Mouse (Mus musculus): ENCODE results near the gene Cav3.

The Cav3 gene

DNA sequence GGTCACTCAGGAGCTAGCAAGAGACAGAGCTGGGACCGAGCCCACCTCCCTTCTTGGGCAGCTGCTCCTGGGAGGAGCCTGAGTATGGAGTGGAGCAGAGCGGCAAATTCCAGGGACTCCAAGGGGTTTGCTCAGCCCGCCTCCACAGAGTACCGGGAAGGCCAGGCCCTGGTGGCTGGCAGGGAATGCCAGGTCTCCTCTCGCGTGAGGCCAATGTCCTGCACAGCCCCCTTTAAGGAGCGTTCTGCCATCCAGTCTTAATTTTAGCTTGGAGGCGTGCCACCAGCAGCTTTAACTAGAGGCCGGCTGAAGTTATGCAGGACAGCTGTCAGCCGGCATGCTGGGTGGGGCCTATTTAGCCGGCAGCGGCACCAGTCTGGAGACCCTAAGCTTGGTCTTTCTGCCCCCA lies at the start of gene Cav3:
TSS of gene Cav3 (plus strand) at position 165 of the 409 bp plus-strand sequence.
- DNase-seq: no peak

DNA sequence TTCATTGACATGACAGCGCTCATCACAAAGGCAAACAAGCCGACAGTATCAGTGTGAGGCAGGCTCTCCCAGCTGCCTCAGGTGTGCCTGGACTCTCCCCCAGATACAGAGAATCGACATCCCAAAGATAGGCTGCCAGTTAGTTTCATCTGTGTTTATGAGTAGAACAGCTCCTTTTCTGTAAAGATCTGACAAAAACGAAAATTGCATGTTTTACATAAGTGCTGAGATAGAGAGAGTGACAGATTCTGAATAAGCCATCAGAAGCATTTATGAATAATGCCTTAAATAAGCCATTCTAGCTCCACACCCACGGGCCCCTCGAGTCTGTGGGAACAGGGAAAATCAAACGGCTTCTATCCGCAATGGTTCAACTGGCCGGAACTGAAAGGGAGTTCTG lies 40.0 kb upstream of the Cav3 start:
- DNase-seq: no peak

GRCm38 (mm10) chr6:112420883-112421282 lies 38.4 kb upstream of the Cav3 start:
- no peak for DNase-seq

- no peak for DNase-seq
Measured at GRCm38 (mm10) chr6:112423746-112424501, 35.4 kb upstream of the Cav3 start.

- DNase-seq: no peak
Measured at GRCm38 (mm10) chr6:112426018-112426732, 33.1 kb upstream of the Cav3 start.

DNA sequence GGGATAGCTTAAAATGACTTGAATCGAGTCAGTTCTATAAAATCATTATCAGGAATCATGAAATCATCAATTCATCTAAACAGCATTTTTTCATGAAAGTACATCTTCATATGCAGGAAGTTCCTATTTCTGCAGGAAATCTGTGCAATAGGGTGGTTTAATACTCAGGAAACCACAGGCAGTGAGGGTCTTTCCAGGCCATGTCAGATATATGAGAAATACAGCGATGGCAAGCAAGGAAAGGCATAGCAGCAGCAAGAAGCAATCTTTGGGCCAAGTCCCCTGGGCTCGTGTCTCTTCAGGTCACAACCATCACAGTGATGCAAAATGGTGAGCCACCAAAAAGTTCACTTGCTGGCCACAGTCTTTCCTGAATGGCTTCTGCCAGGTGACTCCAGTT lies 13.6 kb upstream of the Cav3 start:
- DNase-seq: no peak

- no peak for DNase-seq
Measured at GRCm38 (mm10) chr6:112461459-112461858, 2.2 kb downstream of the Cav3 start.

GRCm38 (mm10) chr6:112463331-112463730 lies 4.0 kb downstream of the Cav3 start:
- DNase-seq: no peak

DNA sequence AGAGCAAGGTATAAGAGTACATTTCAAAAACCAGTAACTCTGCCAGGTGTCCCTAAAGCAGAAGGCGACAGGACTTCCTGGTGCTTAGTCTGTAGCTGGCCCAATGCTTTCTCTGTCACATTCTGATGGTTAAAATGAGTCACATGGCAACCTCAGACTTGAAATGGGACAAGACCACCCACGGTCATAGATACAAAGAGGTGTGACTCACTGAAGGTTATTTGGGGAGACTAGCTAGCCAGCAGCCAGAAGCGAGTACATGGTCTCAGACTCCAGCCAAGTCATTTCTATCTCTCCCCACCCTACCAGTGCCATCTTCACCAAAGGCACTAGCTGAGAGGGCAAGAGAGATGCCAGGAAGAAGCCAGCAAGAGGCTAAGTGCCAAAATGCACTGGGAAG lies 6.1 kb downstream of the Cav3 start:
- no peak for DNase-seq

DNA sequence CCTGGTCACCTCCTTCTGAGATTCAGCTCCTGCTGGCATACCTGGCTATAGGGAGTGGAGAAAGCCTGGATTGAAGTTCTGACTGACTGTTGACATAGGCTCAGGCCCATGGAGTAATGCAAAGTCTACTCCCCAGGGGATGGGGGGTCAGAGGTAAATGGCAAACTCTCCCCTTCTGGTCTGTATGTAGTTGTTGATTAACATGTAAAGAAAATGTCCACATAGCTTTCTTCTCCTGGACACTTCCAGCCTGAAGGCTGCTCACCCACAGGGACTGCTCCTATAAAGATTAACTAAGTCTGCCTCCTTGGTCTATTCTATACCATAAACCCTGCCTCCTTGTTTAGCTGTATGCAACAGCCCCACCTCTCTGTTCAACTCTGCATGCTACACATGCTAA lies 6.7 kb downstream of the Cav3 start:
- no peak for DNase-seq

- DNase-seq: no peak
Measured at GRCm38 (mm10) chr6:112471644-112472043, 12.3 kb downstream of the Cav3 start.

- no peak for DNase-seq
Measured at GRCm38 (mm10) chr6:112479861-112480260, 20.6 kb downstream of the Cav3 start.

GRCm38 (mm10) chr6:112484316-112484715 lies 25.0 kb downstream of the Cav3 start:
- no peak for DNase-seq

DNA sequence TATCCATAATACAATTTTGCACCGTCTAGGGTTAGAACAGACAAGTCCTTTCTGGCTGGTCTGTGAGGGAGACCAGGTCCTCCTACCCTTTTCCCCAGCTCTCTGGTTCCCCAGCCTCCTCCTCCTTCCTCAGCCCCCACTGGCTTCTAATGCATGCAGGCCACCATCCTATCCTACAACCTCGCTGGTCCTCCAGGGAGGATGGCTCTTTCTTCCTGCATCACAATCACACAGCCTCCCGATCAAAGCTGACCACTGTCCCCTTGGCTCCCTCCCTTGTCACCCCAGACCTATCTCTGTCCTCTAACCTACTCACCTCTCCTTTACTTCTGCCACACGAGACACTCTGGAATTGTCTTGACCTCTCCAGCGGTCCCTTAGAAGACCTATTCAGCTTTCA lies 28.7 kb downstream of the Cav3 start:
- DNase-seq: no peak

DNA sequence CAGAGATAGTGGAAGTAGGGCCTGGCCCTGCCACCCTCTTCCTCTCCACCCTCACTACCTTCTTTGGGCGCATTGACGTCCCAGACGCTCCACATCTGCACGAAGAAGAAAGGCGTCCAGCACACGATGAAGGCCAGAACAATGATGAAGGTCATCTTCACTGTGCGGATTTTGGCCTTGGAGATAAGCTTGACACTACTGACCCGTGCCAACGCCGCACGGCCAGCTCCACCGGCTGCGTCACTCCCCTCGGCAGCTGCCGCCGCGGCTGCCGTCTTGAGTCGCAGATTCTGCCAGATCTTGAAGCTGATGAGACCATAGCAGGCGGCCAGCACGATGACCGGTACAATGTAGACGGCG lies 29.5 kb downstream of the Cav3 start:
- DNase-seq: no peak

DNA sequence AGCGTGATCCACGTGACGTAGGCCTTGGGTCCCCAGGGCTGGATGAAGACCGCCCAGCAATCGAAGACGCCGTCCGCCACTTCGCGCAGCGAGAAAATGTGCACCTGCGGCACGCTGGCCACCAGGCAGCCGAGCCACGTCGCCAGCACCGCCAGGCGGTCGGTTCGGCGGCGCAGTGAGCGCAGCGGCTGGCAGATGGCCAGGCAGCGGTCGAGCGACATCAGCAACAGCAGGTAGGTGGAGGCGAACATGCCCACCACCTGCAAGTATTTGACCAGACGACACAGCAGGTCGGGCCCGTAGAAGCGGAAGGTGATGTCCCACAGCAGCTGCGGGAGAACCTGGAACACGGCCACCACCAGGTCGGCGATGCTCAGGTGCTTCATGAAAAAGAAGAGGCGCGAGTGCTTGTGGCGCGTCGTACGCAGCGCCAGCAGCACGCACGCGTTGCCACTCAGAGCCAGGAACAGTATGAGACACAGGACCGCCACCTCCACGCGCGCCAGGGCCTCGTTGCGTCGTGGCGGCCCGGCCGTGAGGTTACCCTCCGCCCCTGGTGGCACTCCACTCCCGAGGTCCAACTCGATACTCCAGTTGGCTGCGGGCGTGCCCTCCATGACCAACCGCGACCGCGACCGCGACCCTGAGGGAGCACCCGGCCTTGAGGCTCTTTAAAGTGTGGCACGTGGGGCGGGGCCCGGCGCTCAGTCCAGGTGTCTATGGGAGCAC lies 30.0 kb downstream of the Cav3 start:
- DNase-seq: no peak

GRCm38 (mm10) chr6:112489910-112490559 lies 30.7 kb downstream of the Cav3 start, which contains the start of gene Oxtr:
Oxtr (minus strand) TSS chr6:112489943.
- no peak for DNase-seq

GRCm38 (mm10) chr6:112490625-112491242 lies 31.4 kb downstream of the Cav3 start:
- peak; percentile 25 to 52 for DNase-seq

DNA sequence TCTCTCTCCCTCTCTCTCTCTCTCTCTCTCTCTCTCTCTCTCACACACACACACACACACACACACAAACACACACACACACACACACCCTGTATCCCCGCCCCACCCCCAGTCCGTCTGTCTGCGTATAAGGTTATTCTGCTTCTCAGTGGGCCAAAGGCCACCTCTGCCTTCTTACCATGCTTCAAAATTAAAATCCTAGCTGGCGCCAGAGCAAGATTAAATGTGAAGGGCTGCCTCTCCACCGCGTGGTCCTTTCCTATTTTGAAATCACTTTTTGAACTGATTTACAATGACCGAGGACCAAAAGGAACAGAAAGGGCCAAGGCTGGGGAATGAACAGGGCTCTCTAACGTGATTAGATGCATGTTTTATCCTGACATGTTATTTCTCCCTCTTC lies 32.2 kb downstream of the Cav3 start:
- no peak for DNase-seq

GRCm38 (mm10) chr6:112492656-112493055 lies 33.4 kb downstream of the Cav3 start:
- no peak for DNase-seq

GRCm38 (mm10) chr6:112493371-112493770 lies 34.1 kb downstream of the Cav3 start:
- no peak for DNase-seq

DNA sequence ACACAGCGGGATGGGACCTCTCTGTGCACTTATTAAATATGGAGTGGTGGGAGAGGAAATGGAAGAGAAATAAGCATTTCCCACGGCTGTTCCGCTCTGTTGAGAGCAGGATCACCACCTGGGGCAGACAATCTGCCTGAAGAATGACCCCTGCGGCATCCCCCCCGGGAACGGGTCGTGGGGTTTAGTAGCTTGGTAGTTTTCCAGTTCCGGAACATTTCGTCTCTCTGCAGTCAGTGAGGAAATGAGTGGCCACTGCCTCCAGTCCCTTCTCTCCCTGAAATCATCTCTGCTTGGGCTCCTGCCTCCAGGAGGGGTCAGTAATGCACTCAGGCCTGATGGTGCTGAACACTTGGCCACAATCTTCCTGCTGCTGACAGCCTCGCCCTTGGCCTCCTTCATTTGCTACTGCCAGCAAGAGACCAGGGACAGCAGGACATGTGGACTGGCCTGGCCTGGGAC lies 35.3 kb downstream of the Cav3 start:
- DNase-seq: no peak

GRCm38 (mm10) chr6:112495219-112495618 lies 35.9 kb downstream of the Cav3 start:
- no peak for DNase-seq

All from thymus, adult 18-20 months (tissue).